ENCODE assay signal across 13 mouse cellular contexts in genomic region chr3:50307339-50308327, GRCm38 (mm10).
DNase-seq lines count a peak whose midpoint lies in the region; ATAC-seq and TF ChIP-seq lines count a peak whose summit lies in the region.
"Had no signal": no experiment of that assay in that cellular context is flagged by ENCODE, and none has a peak within 500 bp of the region (broad histone marks: within the 10 kb centered on the region; RNA-seq: fewer than 3 reads in every experiment).

No protein-coding gene starts in this region.

- H3K27ac ChIP-seq in limb, embryonic 12.5 days, result peak overlapping the region; percentile 35; the same call in 1 of the 2 replicates
- H3K27ac ChIP-seq in limb, embryonic 10.5 days, result no peak overlapping the region
- H3K27ac ChIP-seq in forebrain, embryonic 16.5 days (ENCODE audit: low read length), result no peak overlapping the region
- H3K27ac ChIP-seq in intestine, postnatal 0 days (ENCODE audit: low read depth, low read length), result no peak overlapping the region
- H3K27ac ChIP-seq: liver, embryonic 15.5 days had no signal

- H3K4me1 ChIP-seq in limb, embryonic 12.5 days (replicated peaks), result peaks cover 14% of the 10 kb centered on the region
- no peaks in the 10 kb centered on the region for H3K4me1 ChIP-seq in limb, embryonic 10.5 days
- peaks cover 5% of the 10 kb centered on the region for H3K4me1 ChIP-seq in forebrain, embryonic 16.5 days (replicated peaks; ENCODE audit: control insufficient read depth, insufficient read depth, low read length)
- H3K4me1 ChIP-seq in intestine, postnatal 0 days (replicated peaks; ENCODE audit: control insufficient read depth, insufficient read depth, low read length), result no peaks in the 10 kb centered on the region
- H3K4me1 ChIP-seq: liver, embryonic 15.5 days had no signal

- no peak for TF ChIP-seq CTCF in intestine, postnatal 0 days (IDR thresholded peaks at IDR 0.05; ENCODE audit: low read depth)

- no peak overlapping the region for H3K4me2 ChIP-seq in limb, embryonic 12.5 days
- no peak overlapping the region for H3K4me2 ChIP-seq in forebrain, embryonic 16.5 days (ENCODE audit: low read length)
- no peak overlapping the region for H3K4me2 ChIP-seq in intestine, postnatal 0 days (replicated peaks; ENCODE audit: low read depth)
- H3K4me2 ChIP-seq: liver, embryonic 15.5 days had no signal

- ATAC-seq in limb, embryonic 12.5 days (ENCODE audit: insufficient number of reproducible peaks, insufficient read depth, low FRiP score, low TSS enrichment, low read depth), result no peak
- 0 out of 2 replicates have a peak, but pooled peaks have one; percentile 33 for ATAC-seq in forebrain, embryonic 16.5 days
- ATAC-seq in intestine, postnatal 0 days, result no peak
- ATAC-seq: activated CD4-positive, CD25-positive, alpha-beta regulatory T cell, adult 4 months had no signal

- intact Hi-C loops in heart, postnatal 36 days (cut with DNase I), result no loop called here

- no peak overlapping the region for H3K4me3 ChIP-seq in limb, embryonic 12.5 days (replicated peaks)
- no peak overlapping the region for H3K4me3 ChIP-seq in limb, embryonic 10.5 days
- H3K4me3 ChIP-seq in forebrain, embryonic 16.5 days (replicated peaks; ENCODE audit: low read length), result no peak overlapping the region
- no peak overlapping the region for H3K4me3 ChIP-seq in intestine, postnatal 0 days (ENCODE audit: low read depth, low read length)
- H3K4me3 ChIP-seq: liver, embryonic 15.5 days had no signal

- H3K27me3 ChIP-seq in limb, embryonic 12.5 days, result no peaks in the 10 kb centered on the region
- H3K27me3 ChIP-seq in limb, embryonic 10.5 days (ENCODE audit: low read depth, poor library complexity, severe bottlenecking), result no peaks in the 10 kb centered on the region
- H3K27me3 ChIP-seq in forebrain, embryonic 16.5 days (replicated peaks; ENCODE audit: control insufficient read depth, insufficient read depth, low read length), result no peaks in the 10 kb centered on the region
- H3K27me3 ChIP-seq in intestine, postnatal 0 days (replicated peaks; ENCODE audit: control insufficient read depth, insufficient read depth, low read length), result no peaks in the 10 kb centered on the region
- H3K27me3 ChIP-seq: liver, embryonic 15.5 days had no signal

- no peaks in the 10 kb centered on the region for H3K36me3 ChIP-seq in limb, embryonic 12.5 days
- no peaks in the 10 kb centered on the region for H3K36me3 ChIP-seq in limb, embryonic 10.5 days
- H3K36me3 ChIP-seq in forebrain, embryonic 16.5 days (ENCODE audit: control insufficient read depth, insufficient read depth), result no peaks in the 10 kb centered on the region
- no peaks in the 10 kb centered on the region for H3K36me3 ChIP-seq in intestine, postnatal 0 days (ENCODE audit: control insufficient read depth, insufficient read depth)
- H3K36me3 ChIP-seq: liver, embryonic 15.5 days had no signal

- 70% methylated on average over 14 of the region's 14 CpGs for WGBS in limb, embryonic 12.5 days
- WGBS in limb, embryonic 10.5 days, result 80% methylated on average over 14 of the region's 14 CpGs
- 44% methylated on average over 14 of the region's 14 CpGs for WGBS in forebrain, embryonic 16.5 days
- 72% methylated on average over 14 of the region's 14 CpGs for WGBS in intestine, postnatal 0 days

- no peak for DNase-seq in limb, embryonic 10.5 days (ENCODE audit: low spot score)
- DNase-seq in brain, adult 2 months (ENCODE audit: low read depth, low spot score), result peak; percentile 28
- peak; percentile 41 for DNase-seq in thymus, postnatal 25 days
- DNase-seq in heart, postnatal 36 days, result no peak
- DNase-seq: cerebellum, adult 18-20 months; gastrocnemius, postnatal 10 days; kidney, postnatal 10 days; lung, postnatal 14 days had no signal

- no peak overlapping the region for H3K9ac ChIP-seq in limb, embryonic 12.5 days (replicated peaks)
- no peak overlapping the region for H3K9ac ChIP-seq in forebrain, embryonic 16.5 days (replicated peaks; ENCODE audit: low read depth, low read length)
- no peak overlapping the region for H3K9ac ChIP-seq in intestine, postnatal 0 days (ENCODE audit: low read depth, low read length)
- H3K9ac ChIP-seq: liver, embryonic 15.5 days had no signal

- no peaks in the 10 kb centered on the region for H3K9me3 ChIP-seq in limb, embryonic 12.5 days
- no peaks in the 10 kb centered on the region for H3K9me3 ChIP-seq in limb, embryonic 10.5 days (replicated peaks)
- no peaks in the 10 kb centered on the region for H3K9me3 ChIP-seq in forebrain, embryonic 16.5 days (ENCODE audit: control insufficient read depth, low read length)
- H3K9me3 ChIP-seq in intestine, postnatal 0 days (ENCODE audit: control insufficient read depth), result no peaks in the 10 kb centered on the region
- H3K9me3 ChIP-seq: liver, embryonic 15.5 days had no signal

Comparison
In these comparisons a context has a peak if more than half of its experiments do, and no peak if none do; other contexts are left out.
1. DNase-seq: peak in brain, adult 2 months (single experiment) and thymus, postnatal 25 days (single experiment); none in limb, embryonic 10.5 days (single experiment) and heart, postnatal 36 days (0 of 2).